Mouse (Mus musculus) retina, adult 2 months (tissue): ENCODE results near the gene Oxgr1.

Experiments
- DNase-seq: peaks from one replicate; pipeline ENCODE4 v3.0.0-alpha.2; 2012; ENCODE audit warnings: low read depth, low spot score

Gene Oxgr1

GRCm38 (mm10) chr14:119980698-119981235, 61.5 kb downstream of the Oxgr1 start:
- no peak for DNase-seq
